Mouse (Mus musculus): Measurements from ENCODE around the gene Nipsnap2. TPM values are rescaled to one million over a fixed set of nuclear protein-coding genes. Genes with fewer than 3 reads are reported as not detected.

Nipsnap2 gene
- total RNA-seq, 1 experiment: 25.1 TPM

- H3K4me1 ChIP-seq (ENCODE audit: control insufficient read depth in 2 of 2, insufficient read depth in 2 of 2, low read length in 2 of 2, poor library complexity in 1 of 2): peaks cover 0 to 5% of the 10 kb centered on the region in 2 experiments; a peak in 2 of 4 replicates
- in situ Hi-C loops (cut with MboI; ENCODE audit: low sequenced_read_pairs in 2 of 2, unreplicated experiment in 2 of 2): no loop called here
- peak overlapping the region in 1 of 2 experiments; percentile 4; a peak in 1 of 4 replicates for H3K4me3 ChIP-seq (ENCODE audit: insufficient read depth in 1 of 2, low read depth in 1 of 2, low read length in 2 of 2, poor library complexity in 1 of 2, severe bottlenecking in 1 of 2)
- peak overlapping the region; percentile 51; the same call in 1 of the 2 replicates for H3K9ac ChIP-seq (ENCODE audit: insufficient read depth, low read depth, low read length, poor library complexity, severe bottlenecking)
- no peak for DNase-seq (ENCODE audit: low read depth, low spot score)
- H3K9me3 ChIP-seq (ENCODE audit: control insufficient read depth, insufficient read depth, low read depth, low read length): no peaks in the 10 kb centered on the region
- H3K36me3 ChIP-seq (ENCODE audit: control insufficient read depth, insufficient read depth, low read length, poor library complexity, severe bottlenecking): no peaks in the 10 kb centered on the region
- TF ChIP-seq MAFK (IDR thresholded peaks at IDR 0.05; ENCODE audit: insufficient read depth, low read depth, low read length) (no peak), HCFC1 (IDR thresholded peaks at IDR 0.05; ENCODE audit: borderline replicate concordance, insufficient read depth, low read length) (no peak), ZC3H11A (IDR thresholded peaks at IDR 0.05; ENCODE audit: borderline replicate concordance, low read depth, low read length) (no peak), ZNF384 (IDR thresholded peaks at IDR 0.05; ENCODE audit: low read depth, low read length) (no peak), CHD2 (IDR thresholded peaks at IDR 0.05; ENCODE audit: low read depth, low read length) (no peak)
- H3K27ac ChIP-seq (ENCODE audit: insufficient read depth, low read depth, low read length, poor library complexity, severe bottlenecking): peak overlapping the region; percentile 23; the same call in 1 of the 2 replicates
These were observed 32.0 kb downstream of the Nipsnap2 start for GRCm38 (mm10) chr5:129756886-129757285.

GRCm38 (mm10) chr5:129759929-129760480 lies 35.1 kb downstream of the Nipsnap2 start:
- H3K9ac ChIP-seq (ENCODE audit: insufficient read depth, low read depth, low read length, poor library complexity, severe bottlenecking): no peak overlapping the region
- H3K4me1 ChIP-seq (ENCODE audit: control insufficient read depth in 2 of 2, insufficient read depth in 2 of 2, low read length in 2 of 2, poor library complexity in 1 of 2): peaks cover 0 to 10% of the 10 kb centered on the region in 2 experiments; a peak in 2 of 4 replicates
- no peak for DNase-seq (ENCODE audit: low read depth, low spot score)
- no peaks in the 10 kb centered on the region for H3K9me3 ChIP-seq (ENCODE audit: control insufficient read depth, insufficient read depth, low read depth, low read length)
- H3K27ac ChIP-seq (ENCODE audit: insufficient read depth, low read depth, low read length, poor library complexity, severe bottlenecking): no peak overlapping the region
- no peaks in the 10 kb centered on the region for H3K36me3 ChIP-seq (ENCODE audit: control insufficient read depth, insufficient read depth, low read length, poor library complexity, severe bottlenecking)
- no peak for TF ChIP-seq ZNF384 (IDR thresholded peaks at IDR 0.05; ENCODE audit: low read depth, low read length)
- no peak for TF ChIP-seq HCFC1 (IDR thresholded peaks at IDR 0.05; ENCODE audit: borderline replicate concordance, insufficient read depth, low read length)
- no peak for TF ChIP-seq ZC3H11A (IDR thresholded peaks at IDR 0.05; ENCODE audit: borderline replicate concordance, low read depth, low read length)
- TF ChIP-seq CHD2 (IDR thresholded peaks at IDR 0.05; ENCODE audit: low read depth, low read length): no peak
- 0 out of 2 replicates have a peak, but pooled peaks have one; percentile 38 for TF ChIP-seq MAFK (IDR thresholded peaks at IDR 0.05; ENCODE audit: insufficient read depth, low read depth, low read length)
- no peak overlapping the region for H3K4me3 ChIP-seq (ENCODE audit: insufficient read depth in 1 of 2, low read depth in 1 of 2, low read length in 2 of 2, poor library complexity in 1 of 2, severe bottlenecking in 1 of 2)
- in situ Hi-C loops (cut with MboI; ENCODE audit: low sequenced_read_pairs in 2 of 2, unreplicated experiment in 2 of 2): no loop called here

- Histone ChIP-seq H3K9ac (ENCODE audit: insufficient read depth, low read depth, low read length, poor library complexity, severe bottlenecking) (peak overlapping the region; percentile 43), H3K4me3 (ENCODE audit: insufficient read depth in 1 of 2, low read depth in 1 of 2, low read length in 2 of 2, poor library complexity in 1 of 2, severe bottlenecking in 1 of 2) (peak overlapping the region; percentile 2 to 14; a peak in 3 of 4 replicates), H3K4me1 (ENCODE audit: control insufficient read depth in 2 of 2, insufficient read depth in 2 of 2, low read length in 2 of 2, poor library complexity in 1 of 2) (peaks cover 0 to 8% of the 10 kb centered on the region in 2 experiments; a peak in 2 of 4 replicates), H3K9me3 (ENCODE audit: control insufficient read depth, insufficient read depth, low read depth, low read length) (no peaks in the 10 kb centered on the region), H3K27ac (ENCODE audit: insufficient read depth, low read depth, low read length, poor library complexity, severe bottlenecking) (peak overlapping the region; percentile 77), H3K36me3 (ENCODE audit: control insufficient read depth, insufficient read depth, low read length, poor library complexity, severe bottlenecking) (no peaks in the 10 kb centered on the region)
- in situ Hi-C loops (cut with MboI; ENCODE audit: low sequenced_read_pairs in 2 of 2, unreplicated experiment in 2 of 2): no loop called here
- peak; percentile 54 for DNase-seq (ENCODE audit: low read depth, low spot score)
- TF ChIP-seq CHD2 (IDR thresholded peaks at IDR 0.05; ENCODE audit: low read depth, low read length) (no peak), ZNF384 (IDR thresholded peaks at IDR 0.05; ENCODE audit: low read depth, low read length) (no peak), MAFK (IDR thresholded peaks at IDR 0.05; ENCODE audit: insufficient read depth, low read depth, low read length) (no peak), HCFC1 (IDR thresholded peaks at IDR 0.05; ENCODE audit: borderline replicate concordance, insufficient read depth, low read length) (no peak), ZC3H11A (IDR thresholded peaks at IDR 0.05; ENCODE audit: borderline replicate concordance, low read depth, low read length) (no peak)
These were observed 37.1 kb downstream of the Nipsnap2 start for GRCm38 (mm10) chr5:129761865-129762540.

- no peak for TF ChIP-seq HCFC1 (IDR thresholded peaks at IDR 0.05; ENCODE audit: borderline replicate concordance, insufficient read depth, low read length)
- no peak for TF ChIP-seq ZC3H11A (IDR thresholded peaks at IDR 0.05; ENCODE audit: borderline replicate concordance, low read depth, low read length)
- no peak for TF ChIP-seq MAFK (IDR thresholded peaks at IDR 0.05; ENCODE audit: insufficient read depth, low read depth, low read length)
- no peak for TF ChIP-seq ZNF384 (IDR thresholded peaks at IDR 0.05; ENCODE audit: low read depth, low read length)
- TF ChIP-seq CHD2 (IDR thresholded peaks at IDR 0.05; ENCODE audit: low read depth, low read length): no peak
- Histone ChIP-seq H3K36me3 (ENCODE audit: control insufficient read depth, insufficient read depth, low read length, poor library complexity, severe bottlenecking) (peaks cover 6% of the 10 kb centered on the region; the same call in 1 of the 2 replicates), H3K9me3 (ENCODE audit: control insufficient read depth, insufficient read depth, low read depth, low read length) (no peaks in the 10 kb centered on the region), H3K9ac (ENCODE audit: insufficient read depth, low read depth, low read length, poor library complexity, severe bottlenecking) (no peak overlapping the region), H3K4me3 (ENCODE audit: insufficient read depth in 1 of 2, low read depth in 1 of 2, low read length in 2 of 2, poor library complexity in 1 of 2, severe bottlenecking in 1 of 2) (no peak overlapping the region), H3K4me1 (ENCODE audit: control insufficient read depth in 2 of 2, insufficient read depth in 2 of 2, low read length in 2 of 2, poor library complexity in 1 of 2) (no peaks in the 10 kb centered on the region), H3K27ac (ENCODE audit: insufficient read depth, low read depth, low read length, poor library complexity, severe bottlenecking) (no peak overlapping the region)
- DNase-seq (ENCODE audit: low read depth, low spot score): no peak
- in situ Hi-C loops (cut with MboI; ENCODE audit: low sequenced_read_pairs in 2 of 2, unreplicated experiment in 2 of 2): no loop called here
These were observed 45.8 kb downstream of the Nipsnap2 start for GRCm38 (mm10) chr5:129770443-129771355.

Data from ES-E14 (cell line).